8 mouse cellular contexts compared by ENCODE assay signal in genomic region chr3:121428230-121428629, GRCm38 (mm10). TPM values are rescaled to one million over a fixed set of nuclear protein-coding genes. Genes with fewer than 3 reads are reported as not detected.
A peak's percentile ranks its signal among the peaks of the same experiment; 100 is the strongest.
DNase-seq lines count a peak whose midpoint lies in the region; ATAC-seq and TF ChIP-seq lines count a peak whose summit lies in the region.

No protein-coding gene starts in this region.

- DNase-seq in adrenal gland, adult 2 months, result peak; percentile 52
- no peak for DNase-seq in adrenal gland, postnatal 4 days (ENCODE audit: low spot score in 2 of 2)
- no peak for DNase-seq in thymus, adult 2 months
- no peak for DNase-seq in thymus, postnatal 0 days (ENCODE audit: low spot score)
- peak; percentile 52 for DNase-seq in lung, postnatal 0 days (ENCODE audit: low spot score)
- DNase-seq in ovary, postnatal 10 days (ENCODE audit: low spot score), result no peak

- no peaks in the 10 kb centered on the region for H3K27me3 ChIP-seq in thymus, adult 2 months (ENCODE audit: control insufficient read depth, insufficient read depth, low read length)
- H3K27me3 ChIP-seq in intestine, embryonic 15.5 days (replicated peaks), result no peaks in the 10 kb centered on the region
- H3K27me3 ChIP-seq in lung, postnatal 0 days (replicated peaks; ENCODE audit: insufficient read depth, low read length), result 0 out of 2 replicates have a peak, but pooled peaks cover 3% of the 10 kb centered on the region

- TF ChIP-seq EP300 in lung, postnatal 0 days (IDR thresholded peaks at IDR 0.05), result no peak

- H3K9me3 ChIP-seq in intestine, embryonic 15.5 days, result no peaks in the 10 kb centered on the region
- no peaks in the 10 kb centered on the region for H3K9me3 ChIP-seq in lung, postnatal 0 days (ENCODE audit: low read length)

- peak overlapping the region; percentile 91 for H3K4me2 ChIP-seq in intestine, embryonic 15.5 days (replicated peaks)
- peak overlapping the region; percentile 75 for H3K4me2 ChIP-seq in lung, postnatal 0 days (replicated peaks; ENCODE audit: low read depth, low read length)

- H3K36me3 ChIP-seq in thymus, adult 2 months (ENCODE audit: control insufficient read depth, insufficient read depth, low read length), result no peaks in the 10 kb centered on the region
- no peaks in the 10 kb centered on the region for H3K36me3 ChIP-seq in intestine, embryonic 15.5 days
- no peaks in the 10 kb centered on the region for H3K36me3 ChIP-seq in lung, postnatal 0 days (ENCODE audit: insufficient read depth, low read length)

- 28% methylated on average over 8 of the region's 8 CpGs for WGBS in thymus, adult 2 months
- 7% methylated on average over 8 of the region's 8 CpGs for WGBS in intestine, embryonic 15.5 days
- 7% methylated on average over 8 of the region's 8 CpGs for WGBS in lung, postnatal 0 days

- H3K27ac ChIP-seq in thymus, adult 2 months (ENCODE audit: control insufficient read depth, insufficient read depth, low read length), result no peak overlapping the region
- peak overlapping the region; percentile 97; the same call in 1 of the 2 replicates for H3K27ac ChIP-seq in intestine, embryonic 15.5 days
- H3K27ac ChIP-seq in lung, postnatal 0 days (ENCODE audit: low read length), result peak overlapping the region; percentile 97

- TF ChIP-seq CTCF in thymus, adult 2 months (IDR thresholded peaks at IDR 0.05; ENCODE audit: borderline replicate concordance, control insufficient read depth, extremely low read depth, insufficient read depth, low read length, poor library complexity), result no peak
- TF ChIP-seq CTCF in lung, postnatal 0 days (IDR thresholded peaks at IDR 0.05), result no peak

- TF ChIP-seq POLR2A in thymus, adult 2 months (IDR thresholded peaks at IDR 0.05; ENCODE audit: control insufficient read depth, extremely low read depth, insufficient read depth, low read length, poor library complexity), result no peak

- H3K4me3 ChIP-seq in thymus, adult 2 months (ENCODE audit: control insufficient read depth, insufficient read depth, low read length), result peak overlapping the region; percentile 32
- peak overlapping the region; percentile 73 for H3K4me3 ChIP-seq in intestine, embryonic 15.5 days (replicated peaks)
- H3K4me3 ChIP-seq in lung, postnatal 0 days (ENCODE audit: low read depth, low read length), result peak overlapping the region; percentile 79

- peak overlapping the region; percentile 96 for H3K9ac ChIP-seq in intestine, embryonic 15.5 days
- H3K9ac ChIP-seq in lung, postnatal 0 days (replicated peaks; ENCODE audit: low read depth), result peak overlapping the region; percentile 94

- no peak for ATAC-seq in intestine, embryonic 15.5 days
- ATAC-seq in lung, postnatal 0 days, result no peak
- no peak for ATAC-seq in CD4-positive, CD25-positive, alpha-beta regulatory T cell, adult 4 months

- peaks cover 16% of the 10 kb centered on the region for H3K4me1 ChIP-seq in thymus, adult 2 months (replicated peaks; ENCODE audit: control insufficient read depth, insufficient read depth, low read length)
- 0 out of 2 replicates have a peak, but pooled peaks cover 20% of the 10 kb centered on the region for H3K4me1 ChIP-seq in intestine, embryonic 15.5 days (replicated peaks)
- peaks cover 14% of the 10 kb centered on the region; the same call in 1 of the 2 replicates for H3K4me1 ChIP-seq in lung, postnatal 0 days (ENCODE audit: insufficient read depth, low read depth, low read length)

RNA-seq across cellular contexts. Expression of gene Cnn3, which starts 1.9 kb away (rescaled TPM):
- total RNA-seq in adrenal gland, adult 2 months (2021), result 100 to 1,000 TPM; 282 to 367 TPM
- polyA plus RNA-seq in adrenal gland, adult 2 months (2012; rRNA removed), result 182 and 197 TPM in 2 replicates
- 100 to 1,000 TPM; 191 to 207 TPM for total RNA-seq in adrenal gland, postnatal 4 days (2021)
- 199 and 212 TPM in 2 replicates for polyA plus RNA-seq in thymus, adult 2 months (2012; rRNA removed)
- polyA plus RNA-seq in thymus, postnatal 0 days (2015; fragmentation: Nextera tagmentation; extraction: Ambion mirVana), result 435 and 448 TPM in 2 replicates
- 414 and 470 TPM in 2 replicates for polyA plus RNA-seq in intestine, embryonic 15.5 days (2015; fragmentation: Nextera tagmentation; extraction: Ambion mirVana)
- 342 and 379 TPM in 2 replicates for polyA plus RNA-seq in lung, postnatal 0 days (2015; fragmentation: Nextera tagmentation; extraction: Ambion mirVana)
- 1 to 10 TPM; 8.8 to 9.7 TPM for polyA plus RNA-seq in CD4-positive, CD25-positive, alpha-beta regulatory T cell, adult 4 months (2017; shearing (Covaris generic))

Comparison
In these comparisons a context has a peak if more than half of its experiments do, and no peak if none do; other contexts are left out.
1. DNase-seq: peak in adrenal gland, adult 2 months (single experiment) and lung, postnatal 0 days (single experiment); none in adrenal gland, postnatal 4 days (0 of 2), thymus, adult 2 months (single experiment), thymus, postnatal 0 days (single experiment) and ovary, postnatal 10 days (single experiment).
2. RNA of gene Cnn3, which starts 1.9 kb away (polyA plus RNA-seq): 414 to 470 TPM in intestine, embryonic 15.5 days, 435 to 448 TPM in thymus, postnatal 0 days, 342 to 379 TPM in lung, postnatal 0 days, 199 to 212 TPM in thymus, adult 2 months and 182 to 197 TPM in adrenal gland, adult 2 months; 8.8 to 9.7 TPM in CD4-positive, CD25-positive, alpha-beta regulatory T cell, adult 4 months; every median in the first group is over 10 times any median in the second.
3. Peak in every context shown above with its lines, with median percentiles within 50 percentile points of each other: H3K4me3 ChIP-seq.